In the genomic region with DNA sequence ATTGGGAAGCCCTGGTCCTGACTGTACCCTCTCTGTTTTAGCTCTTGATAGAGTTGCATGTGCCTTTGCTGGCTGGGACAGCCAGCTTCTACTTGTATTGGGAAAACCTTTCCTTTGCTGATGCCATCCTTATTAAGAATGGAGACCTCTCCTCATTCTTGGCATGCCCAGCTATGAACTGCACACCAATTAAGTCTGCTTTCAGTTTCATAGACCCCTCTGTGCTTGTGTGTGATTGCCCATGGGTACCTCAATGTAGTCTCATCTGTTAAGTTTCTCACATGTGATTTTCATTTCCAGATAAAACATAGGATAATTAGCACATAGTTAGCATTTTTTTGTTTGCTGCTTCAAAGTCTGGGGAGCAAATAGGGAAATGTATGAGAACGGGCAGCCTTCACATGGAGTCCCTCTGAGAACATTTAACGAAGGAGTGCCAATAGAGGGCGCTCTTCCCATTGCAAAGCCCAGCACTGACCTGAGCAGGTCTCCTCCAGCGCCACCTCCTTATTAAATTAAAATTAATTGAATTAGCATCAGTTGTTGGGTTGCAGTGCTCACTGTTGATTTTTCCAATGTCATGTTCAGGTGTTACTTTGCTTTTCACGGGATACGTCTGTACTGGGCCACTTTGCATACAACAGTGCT, we compare ENCODE assay signal across 8 mouse cellular contexts.
DNase-seq lines count a peak whose midpoint lies in the region; ATAC-seq lines count a peak whose summit lies in the region.

No protein-coding gene starts in this region.

- DNase-seq in T-cell, adult 2 months (ENCODE audit: low spot score) = peak; percentile 42
- DNase-seq in cerebellum, adult 9-10 months = peak; percentile 64
- DNase-seq in gastrocnemius, adult 18-20 months (ENCODE audit: low spot score) = peak; percentile 70
- peak; percentile 81 for DNase-seq in induced T-regulatory cell, adult 2 months (ENCODE audit: low read depth)
- DNase-seq in left cerebral cortex, adult 18-20 months (ENCODE audit: low spot score in 2 of 2) = peak; percentile 71 to 72
- peak; percentile 65 for DNase-seq in right cerebral cortex, adult 18-20 months
- peak; percentile 21 to 67 for DNase-seq in urinary bladder, postnatal 4 days (ENCODE audit: low spot score in 2 of 2)

- peak; percentile 94 for ATAC-seq in megakaryocyte progenitor cell, adult 5-6 weeks (replicated peaks; ENCODE audit: poor library complexity)

Comparison
In these comparisons a context has a peak if more than half of its experiments do, and no peak if none do; other contexts are left out.
1. Peak in every context shown above with its lines: DNase-seq and ATAC-seq.